Comparison of ENCODE assay signal across 11 mouse cellular contexts in genomic region chr7:143049841-143050816, GRCm38 (mm10). TPM values are rescaled to one million over a fixed set of nuclear protein-coding genes. Genes with fewer than 3 reads are reported as not detected.
DNase-seq lines count a peak whose midpoint lies in the region; ATAC-seq and TF ChIP-seq lines count a peak whose summit lies in the region.
"Had no signal": no experiment of that assay in that cellular context is flagged by ENCODE, and none has a peak within 500 bp of the region (broad histone marks: within the 10 kb centered on the region; RNA-seq: fewer than 3 reads in every experiment).

No protein-coding gene starts in this region.

- peaks cover 13% of the 10 kb centered on the region for H3K4me1 ChIP-seq in lung, adult 2 months (ENCODE audit: control insufficient read depth, insufficient read depth, low read length)
- peaks cover 40% of the 10 kb centered on the region for H3K4me1 ChIP-seq in heart, embryonic 10.5 days
- 0 out of 2 replicates have a peak, but pooled peaks cover 4% of the 10 kb centered on the region for H3K4me1 ChIP-seq in intestine, postnatal 0 days (replicated peaks; ENCODE audit: control insufficient read depth, insufficient read depth, low read length)
- H3K4me1 ChIP-seq in hindbrain, embryonic 11.5 days (replicated peaks; ENCODE audit: control insufficient read depth, insufficient read depth, low read length): peaks cover 6% of the 10 kb centered on the region

- WGBS in lung, adult 2 months: 64% methylated on average over 3 of the region's 3 CpGs
- 86% methylated on average over 3 of the region's 3 CpGs for WGBS in heart, embryonic 10.5 days
- 86% methylated on average over 3 of the region's 3 CpGs for WGBS in intestine, postnatal 0 days
- WGBS in hindbrain, embryonic 11.5 days: 92% methylated on average over 3 of the region's 3 CpGs

- no peaks in the 10 kb centered on the region for H3K36me3 ChIP-seq in heart, embryonic 10.5 days
- H3K36me3 ChIP-seq in intestine, postnatal 0 days (ENCODE audit: control insufficient read depth, insufficient read depth): no peaks in the 10 kb centered on the region; the same call in 1 of the 2 replicates
- no peaks in the 10 kb centered on the region for H3K36me3 ChIP-seq in hindbrain, embryonic 11.5 days (ENCODE audit: control insufficient read depth, insufficient read depth, low read length)
- H3K36me3 ChIP-seq: forebrain, embryonic 12.5 days; hindbrain, embryonic 13.5 days had no signal

- H3K4me3 ChIP-seq in lung, adult 2 months (replicated peaks; ENCODE audit: extremely low read depth, low read depth, low read length): no peak overlapping the region
- H3K4me3 ChIP-seq in heart, embryonic 10.5 days: no peak overlapping the region
- H3K4me3 ChIP-seq in intestine, postnatal 0 days (ENCODE audit: low read depth, low read length): no peak overlapping the region
- H3K4me3 ChIP-seq in hindbrain, embryonic 11.5 days (ENCODE audit: low read depth, low read length): no peak overlapping the region
- H3K4me3 ChIP-seq: forebrain, embryonic 12.5 days; hindbrain, embryonic 13.5 days had no signal

- ATAC-seq in cerebellum, adult (ENCODE audit: insufficient number of reproducible peaks, low FRiP score, low TSS enrichment): no peak
- ATAC-seq in intestine, postnatal 0 days: no peak
- no peak for ATAC-seq in hindbrain, embryonic 11.5 days (ENCODE audit: low FRiP score)
- ATAC-seq: activated CD4-positive, CD25-positive, alpha-beta regulatory T cell, adult 4 months had no signal

- no peak overlapping the region for H3K9ac ChIP-seq in intestine, postnatal 0 days (ENCODE audit: low read depth, low read length)
- no peak overlapping the region for H3K9ac ChIP-seq in hindbrain, embryonic 11.5 days (ENCODE audit: low read depth, low read length)
- H3K9ac ChIP-seq: forebrain, embryonic 12.5 days; hindbrain, embryonic 13.5 days had no signal

- no peak for TF ChIP-seq CTCF in lung, adult 2 months (IDR thresholded peaks at IDR 0.05; ENCODE audit: insufficient read depth, low read length)
- no peak for TF ChIP-seq CTCF in intestine, postnatal 0 days (IDR thresholded peaks at IDR 0.05; ENCODE audit: low read depth)

- no peaks in the 10 kb centered on the region for H3K9me3 ChIP-seq in heart, embryonic 10.5 days
- no peaks in the 10 kb centered on the region for H3K9me3 ChIP-seq in intestine, postnatal 0 days (ENCODE audit: control insufficient read depth)
- H3K9me3 ChIP-seq in hindbrain, embryonic 11.5 days (ENCODE audit: control insufficient read depth, low read length): no peaks in the 10 kb centered on the region
- H3K9me3 ChIP-seq: forebrain, embryonic 12.5 days; hindbrain, embryonic 13.5 days had no signal

- TF ChIP-seq POLR2A in lung, adult 2 months (IDR thresholded peaks at IDR 0.05; ENCODE audit: borderline replicate concordance, extremely low read depth, low read depth, low read length): no peak

- no peak overlapping the region for H3K4me2 ChIP-seq in intestine, postnatal 0 days (replicated peaks; ENCODE audit: low read depth)
- no peak overlapping the region for H3K4me2 ChIP-seq in hindbrain, embryonic 11.5 days (replicated peaks; ENCODE audit: low read depth, low read length)
- H3K4me2 ChIP-seq: forebrain, embryonic 12.5 days; hindbrain, embryonic 13.5 days had no signal

- H3K27ac ChIP-seq in heart, embryonic 10.5 days: peak overlapping the region; percentile 56
- no peak overlapping the region for H3K27ac ChIP-seq in intestine, postnatal 0 days (ENCODE audit: low read depth, low read length)
- H3K27ac ChIP-seq in hindbrain, embryonic 11.5 days (ENCODE audit: low read depth, low read length): no peak overlapping the region
- H3K27ac ChIP-seq: forebrain, embryonic 12.5 days; hindbrain, embryonic 13.5 days had no signal

- H3K27me3 ChIP-seq in heart, embryonic 10.5 days (ENCODE audit: insufficient read depth, poor library complexity, severe bottlenecking): no peaks in the 10 kb centered on the region
- 0 out of 2 replicates have a peak, but pooled peaks cover 4% of the 10 kb centered on the region for H3K27me3 ChIP-seq in intestine, postnatal 0 days (replicated peaks; ENCODE audit: control insufficient read depth, insufficient read depth, low read length)
- no peaks in the 10 kb centered on the region for H3K27me3 ChIP-seq in hindbrain, embryonic 11.5 days (ENCODE audit: control insufficient read depth, insufficient read depth, low read length)
- H3K27me3 ChIP-seq: forebrain, embryonic 12.5 days; hindbrain, embryonic 13.5 days had no signal

- peak; percentile 6 for DNase-seq in cerebellum, adult 11 months
- DNase-seq in lung, postnatal 14 days: peak; percentile 64
- no peak for DNase-seq in lung, adult 2 months
- DNase-seq in heart, embryonic 10.5 days (ENCODE audit: low spot score): no peak
- DNase-seq in lung, postnatal 36 days: peak; percentile 75
- DNase-seq in hindbrain, embryonic 11.5 days (ENCODE audit: low spot score): no peak

RNA-seq across cellular contexts. Expression of gene Cd81, which starts 2.4 kb away (rescaled TPM):
- 575 and 614 TPM in 2 replicates for polyA plus RNA-seq in lung, adult 2 months (2012; rRNA removed)
- 472 and 583 TPM in 2 replicates for polyA plus RNA-seq in heart, embryonic 10.5 days (2016; fragmentation: Nextera tagmentation; extraction: Ambion mirVana)
- 212 and 216 TPM in 2 replicates for polyA plus RNA-seq in intestine, postnatal 0 days (2015; fragmentation: Nextera tagmentation; extraction: Ambion mirVana)
- 263 and 264 TPM in 2 replicates for polyA plus RNA-seq in hindbrain, embryonic 11.5 days (2014; fragmentation: Nextera tagmentation; extraction: Ambion mirVana)

RNA-seq across cellular contexts. Expression of gene Tssc4, which starts 18.9 kb away (rescaled TPM):
- polyA plus RNA-seq in lung, adult 2 months (2012; rRNA removed): 83.1 and 85.1 TPM in 2 replicates
- 78.0 and 99.5 TPM in 2 replicates for polyA plus RNA-seq in heart, embryonic 10.5 days (2016; fragmentation: Nextera tagmentation; extraction: Ambion mirVana)
- polyA plus RNA-seq in intestine, postnatal 0 days (2015; fragmentation: Nextera tagmentation; extraction: Ambion mirVana): 32.8 and 34.0 TPM in 2 replicates
- polyA plus RNA-seq in hindbrain, embryonic 11.5 days (2014; fragmentation: Nextera tagmentation; extraction: Ambion mirVana): 59.0 and 63.8 TPM in 2 replicates

RNA-seq across cellular contexts. Expression of gene Trpm5, which starts 44.3 kb away (rescaled TPM):
- polyA plus RNA-seq in lung, adult 2 months (2012; rRNA removed): 0.42 and 0.62 TPM in 2 replicates
- 1.1 and 1.5 TPM in 2 replicates for polyA plus RNA-seq in heart, embryonic 10.5 days (2016; fragmentation: Nextera tagmentation; extraction: Ambion mirVana)
- 0.97 and 1.3 TPM in 2 replicates for polyA plus RNA-seq in intestine, postnatal 0 days (2015; fragmentation: Nextera tagmentation; extraction: Ambion mirVana)
- 0.27 and 0.88 TPM in 2 replicates for polyA plus RNA-seq in hindbrain, embryonic 11.5 days (2014; fragmentation: Nextera tagmentation; extraction: Ambion mirVana)
- polyA plus RNA-seq: activated CD4-positive, CD25-positive, alpha-beta regulatory T cell, adult 4 months had no signal

RNA-seq across cellular contexts. Expression of gene Tspan32, which starts 45.3 kb away (rescaled TPM):
- 7.7 and 11.5 TPM in 2 replicates for polyA plus RNA-seq in lung, adult 2 months (2012; rRNA removed)
- 19.3 and 21.1 TPM in 2 replicates for polyA plus RNA-seq in heart, embryonic 10.5 days (2016; fragmentation: Nextera tagmentation; extraction: Ambion mirVana)
- 0.74 and 0.77 TPM in 2 replicates for polyA plus RNA-seq in intestine, postnatal 0 days (2015; fragmentation: Nextera tagmentation; extraction: Ambion mirVana)
- polyA plus RNA-seq in hindbrain, embryonic 11.5 days (2014; fragmentation: Nextera tagmentation; extraction: Ambion mirVana): 5.8 and 8.3 TPM in 2 replicates

RNA-seq across cellular contexts. Expression of gene Kcnq1, which starts 56.0 kb away (rescaled TPM):
- 26.7 and 28.2 TPM in 2 replicates for polyA plus RNA-seq in lung, adult 2 months (2012; rRNA removed)
- 5.4 and 10.5 TPM in 2 replicates for polyA plus RNA-seq in heart, embryonic 10.5 days (2016; fragmentation: Nextera tagmentation; extraction: Ambion mirVana)
- polyA plus RNA-seq in intestine, postnatal 0 days (2015; fragmentation: Nextera tagmentation; extraction: Ambion mirVana): 10.5 and 13.8 TPM in 2 replicates
- polyA plus RNA-seq in hindbrain, embryonic 11.5 days (2014; fragmentation: Nextera tagmentation; extraction: Ambion mirVana): 1.7 and 2.5 TPM in 2 replicates
- polyA plus RNA-seq: activated CD4-positive, CD25-positive, alpha-beta regulatory T cell, adult 4 months had no signal

Comparison
In these comparisons a context has a peak if more than half of its experiments do, and no peak if none do; other contexts are left out.
1. DNase-seq: peak in cerebellum, adult 11 months (single experiment), lung, postnatal 14 days (single experiment) and lung, postnatal 36 days (single experiment); none in lung, adult 2 months (single experiment), heart, embryonic 10.5 days (single experiment) and hindbrain, embryonic 11.5 days (single experiment).